Mouse (Mus musculus): ENCODE results near the gene Serpini2. TPM values are rescaled to one million over a fixed set of nuclear protein-coding genes. Genes with fewer than 3 reads are reported as not detected.
"Not testable (repeated sequence)": the region's sequence is repeated elsewhere in the genome, so short reads cannot be mapped to it uniquely, and the experiment has no call there.

The Serpini2 gene
- total RNA-seq (2021): not detected

DNA sequence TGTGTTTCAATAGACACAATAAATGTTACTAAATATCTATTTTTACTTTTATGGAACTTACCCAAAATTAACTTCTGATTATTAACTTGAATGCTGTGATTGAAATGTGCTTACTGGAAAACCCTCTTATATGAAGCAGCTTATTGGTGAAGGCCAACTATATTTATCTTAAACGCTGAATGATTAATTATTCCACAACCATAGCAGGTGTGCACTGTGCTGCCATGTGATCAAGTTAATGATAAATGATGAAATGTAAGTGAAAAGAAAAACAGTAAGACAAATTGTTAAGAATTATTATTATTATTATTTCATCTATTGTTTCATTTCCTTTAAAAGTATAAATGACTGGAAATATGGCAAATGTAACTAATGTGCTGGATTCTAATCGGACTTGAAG, at the start of gene Serpini2:
Serpini2 (minus strand) TSS at position 101 of the 400 bp plus-strand sequence.
- no peak for DNase-seq

DNA sequence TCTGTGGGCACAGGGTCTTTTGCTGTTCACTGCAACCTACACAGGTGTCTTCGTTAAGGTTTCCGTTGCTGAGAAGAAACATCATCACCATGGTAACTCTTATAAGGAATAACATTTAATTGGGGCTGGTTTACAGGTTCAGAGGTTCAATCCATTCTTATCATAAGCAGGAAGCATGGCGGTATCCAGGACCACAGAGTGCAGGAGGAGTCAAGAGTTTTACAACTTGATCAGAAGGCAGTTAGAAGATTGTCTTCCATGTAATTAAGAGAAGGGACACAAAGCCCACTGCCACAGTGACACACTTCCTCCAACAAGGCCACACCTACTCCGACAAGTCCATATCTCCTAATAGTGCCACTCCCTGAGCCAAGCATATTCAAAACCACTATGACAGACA, 39.0 kb upstream of the Serpini2 start:
- no peak for DNase-seq

DNA sequence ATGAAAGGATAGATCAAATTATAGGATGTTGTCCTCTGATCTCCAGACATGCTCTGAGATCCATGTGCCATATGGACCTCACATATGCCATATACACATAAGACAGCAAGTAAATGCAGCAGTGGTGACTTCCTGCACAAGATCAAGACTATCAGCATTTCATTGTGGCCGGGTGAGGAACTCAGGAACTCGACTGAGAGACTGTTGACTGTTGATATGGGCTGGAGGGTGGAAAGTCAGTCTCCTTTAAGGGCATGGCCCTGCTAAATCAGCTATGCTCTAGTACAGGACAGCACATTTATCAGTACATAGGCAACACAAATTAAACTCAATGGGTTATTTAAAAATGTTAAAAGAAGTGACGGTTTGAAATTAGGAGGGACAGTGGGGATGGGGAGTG, 38.4 kb upstream of the Serpini2 start:
- DNase-seq: no peak

DNA sequence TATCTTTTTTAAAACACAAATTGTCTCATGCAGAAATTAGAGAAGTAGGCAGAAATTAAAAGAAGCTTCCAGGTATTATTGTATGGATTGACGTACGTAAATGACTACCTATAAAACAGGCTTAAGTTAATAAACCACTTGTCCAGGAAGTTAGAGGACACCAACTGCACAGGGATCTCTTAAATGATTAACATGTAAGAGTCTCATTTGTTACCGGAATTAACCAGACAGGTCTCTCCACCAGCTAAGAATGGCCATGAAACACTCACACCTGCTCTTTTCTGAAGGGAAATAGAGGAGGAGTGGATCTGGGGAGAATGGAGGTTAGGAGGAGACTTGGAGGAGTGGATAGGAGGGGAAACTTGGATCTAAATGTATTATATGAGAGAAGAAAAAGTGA, 35.7 kb upstream of the Serpini2 start:
- no peak for DNase-seq

DNA sequence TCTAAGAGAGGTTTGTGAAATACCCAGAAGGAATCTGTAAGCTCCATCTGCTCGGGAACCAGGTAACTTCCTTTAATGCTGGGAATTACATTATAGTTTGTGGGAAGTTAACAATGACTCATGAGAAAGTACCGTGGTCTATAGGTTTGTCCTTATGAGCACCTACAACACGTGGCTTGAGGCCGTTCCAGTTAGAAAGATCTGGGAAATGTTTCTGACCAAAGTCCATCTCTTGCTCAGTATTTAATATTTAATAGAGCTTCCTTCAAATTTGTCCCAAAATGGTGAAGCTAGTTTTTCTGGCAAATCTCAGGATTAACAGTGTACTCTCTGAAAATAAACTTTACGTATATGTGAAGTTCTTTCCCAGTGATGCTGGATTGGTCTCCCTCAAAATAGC, 34.7 kb upstream of the Serpini2 start:
- DNase-seq: no peak

DNA sequence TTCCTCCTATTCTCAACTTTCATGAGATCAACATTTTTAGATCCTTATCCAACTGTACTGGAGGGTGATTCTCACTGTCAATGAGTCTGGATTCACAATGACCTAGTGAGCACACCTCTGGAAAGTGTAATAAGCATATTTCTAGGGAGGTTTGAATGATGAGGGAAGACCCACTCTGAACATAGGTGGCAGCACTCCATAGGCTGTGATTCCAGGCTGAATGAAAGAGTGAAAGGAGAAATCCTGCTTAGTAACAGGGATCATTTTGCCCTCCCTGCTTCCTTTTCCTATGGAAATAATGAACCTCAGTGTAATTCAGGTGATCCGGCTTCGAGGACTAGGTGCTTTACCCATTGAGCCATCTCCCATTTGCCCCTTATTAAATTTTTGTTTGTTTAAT, 31.2 kb upstream of the Serpini2 start:
- no peak for DNase-seq

DNA sequence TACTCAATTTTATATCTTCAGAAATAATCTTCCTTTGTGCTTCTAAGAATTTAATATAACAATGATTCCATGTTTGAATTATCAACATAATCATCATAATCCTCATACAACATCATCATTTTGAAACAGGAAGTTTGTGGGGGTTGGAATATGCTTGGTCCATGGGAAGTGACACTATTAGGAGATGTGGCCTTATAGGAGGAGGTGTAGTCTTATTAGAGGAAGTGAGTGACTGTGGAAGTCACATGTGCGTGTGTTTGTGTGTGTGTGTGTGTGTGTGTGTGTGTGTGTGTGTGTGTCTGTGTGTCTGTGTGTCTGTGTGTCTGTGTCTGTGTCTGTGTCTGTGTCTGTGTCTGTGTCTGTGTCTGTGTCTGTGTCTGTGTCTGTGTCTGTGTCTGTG, 29.6 kb upstream of the Serpini2 start:
- DNase-seq: not testable (repeated sequence)

DNA sequence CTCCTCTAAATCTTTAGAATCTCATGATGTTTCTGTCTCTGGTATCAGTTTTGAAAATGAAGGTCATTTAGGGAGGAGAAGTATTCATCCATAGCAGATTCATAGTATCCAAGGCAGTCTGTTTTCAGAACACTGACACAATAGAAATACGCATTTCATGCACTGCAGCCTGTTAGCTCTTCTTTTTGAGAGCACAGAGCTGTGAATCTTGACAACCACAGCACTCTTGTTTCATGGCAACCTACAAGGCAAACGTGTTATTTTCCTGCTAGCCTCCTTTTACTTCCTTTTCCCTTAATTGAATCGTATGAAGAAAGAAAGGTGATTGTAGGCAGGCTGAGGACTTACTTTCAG, 27.9 kb upstream of the Serpini2 start:
- no peak for DNase-seq

DNA sequence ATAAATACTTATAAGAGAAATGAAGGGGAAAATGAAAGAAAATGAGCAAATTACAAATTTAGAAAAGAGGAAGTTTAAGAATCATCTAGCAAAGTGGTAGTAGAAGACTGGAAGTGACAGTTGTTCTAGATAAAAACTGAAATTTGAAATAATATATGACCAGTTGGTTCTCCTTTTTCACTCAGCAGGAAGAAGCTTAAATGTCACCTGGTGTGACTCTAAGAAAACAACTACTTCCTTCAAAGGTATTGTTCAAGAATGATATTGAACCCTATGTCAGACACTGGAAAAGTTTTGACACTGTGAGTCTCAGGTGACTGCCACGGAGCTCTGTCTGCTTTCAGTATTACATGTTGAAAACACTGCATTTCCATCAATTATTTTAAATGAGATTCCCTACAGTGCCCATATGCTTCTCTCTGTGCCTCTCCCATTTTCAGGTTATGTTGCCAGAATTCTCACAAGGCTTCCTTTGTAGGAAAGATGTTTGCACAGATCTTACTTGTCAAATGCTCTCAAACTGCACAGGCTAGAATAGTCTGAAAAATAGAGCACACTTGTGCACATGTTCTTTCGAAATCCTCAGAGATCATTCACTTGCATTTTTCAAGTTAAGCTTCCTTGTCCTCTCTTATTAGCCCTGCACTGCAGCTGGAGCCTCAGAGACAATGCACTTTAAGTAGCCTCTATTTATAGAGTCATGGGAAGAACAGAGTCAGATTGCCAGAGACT, 27.3 kb upstream of the Serpini2 start:
- no peak for DNase-seq

DNA sequence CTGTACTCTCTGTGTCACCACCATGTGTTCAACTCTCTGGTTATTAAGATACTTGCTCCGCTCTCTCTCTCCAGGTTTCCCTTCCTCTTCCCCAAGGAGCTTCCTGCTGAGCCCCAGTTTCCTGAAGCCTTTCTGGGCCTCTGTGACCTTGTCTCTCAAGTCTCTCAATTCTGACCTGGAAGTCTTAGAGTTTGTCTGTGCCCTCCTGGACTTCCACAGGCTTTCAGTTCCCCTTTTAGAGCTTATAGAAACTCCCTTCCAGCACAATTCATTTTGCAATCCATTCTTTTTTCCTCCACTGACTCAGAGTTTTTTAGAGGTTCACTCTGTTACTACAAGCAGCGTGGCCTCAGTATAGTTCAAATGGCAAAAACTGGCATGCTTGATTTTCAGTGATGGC, 23.4 kb upstream of the Serpini2 start:
- no peak for DNase-seq

DNA sequence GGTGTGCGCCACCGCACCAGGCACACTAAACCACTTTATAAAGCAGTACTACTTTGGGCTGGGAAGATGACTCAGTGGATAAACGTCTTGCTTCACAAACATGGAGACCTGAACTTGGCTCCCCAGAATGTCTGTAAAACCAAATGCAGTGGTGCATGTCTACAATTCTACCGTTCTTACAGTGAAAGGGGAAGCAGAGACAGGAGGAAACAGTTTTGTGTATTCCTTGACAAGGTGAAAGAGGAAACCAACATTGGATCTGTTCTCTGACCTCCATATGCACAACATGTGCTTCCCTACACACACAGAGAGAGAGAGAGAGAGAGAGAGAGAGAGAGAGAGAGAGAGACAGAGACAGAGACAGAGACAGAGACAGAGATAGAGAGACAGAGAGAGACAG, 7.6 kb upstream of the Serpini2 start:
- no peak for DNase-seq

DNA sequence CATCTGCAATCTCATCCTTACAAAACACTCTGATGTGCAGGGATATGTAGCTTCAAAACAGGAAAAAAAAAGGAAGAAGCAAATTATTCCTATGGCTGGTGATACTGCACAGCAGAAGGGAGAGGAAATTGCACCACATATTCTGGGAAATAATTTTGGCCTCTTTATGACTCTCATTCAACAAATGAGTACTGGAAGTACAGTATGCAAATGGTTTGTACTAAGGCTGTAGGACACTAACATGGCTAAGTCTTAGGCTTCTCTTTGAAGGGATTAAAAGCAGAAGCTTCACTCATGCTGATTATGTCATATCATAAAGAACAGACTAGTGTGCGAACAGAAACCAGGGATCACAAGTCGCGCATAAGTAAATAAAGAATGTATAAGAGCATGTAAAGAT, 6.6 kb upstream of the Serpini2 start:
- no peak for DNase-seq

DNA sequence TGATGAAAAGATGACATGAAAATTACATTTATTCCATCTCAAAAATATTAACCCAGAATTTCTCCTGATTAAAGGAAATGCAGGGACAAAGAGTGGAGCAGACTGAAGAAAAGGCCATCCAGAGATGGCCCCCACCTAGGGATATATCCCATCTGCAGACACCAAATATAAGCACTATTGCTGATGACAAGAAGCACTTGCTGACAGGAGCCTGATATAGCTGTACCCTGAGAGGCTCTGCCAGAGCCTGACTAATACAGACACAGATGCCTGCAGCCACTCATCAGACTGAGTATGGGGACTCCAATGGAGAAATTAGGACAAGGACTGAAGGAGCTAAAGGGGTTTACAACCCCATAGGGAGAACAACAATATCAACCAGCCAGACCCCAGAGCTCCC, 5.2 kb upstream of the Serpini2 start:
- no peak for DNase-seq

DNA sequence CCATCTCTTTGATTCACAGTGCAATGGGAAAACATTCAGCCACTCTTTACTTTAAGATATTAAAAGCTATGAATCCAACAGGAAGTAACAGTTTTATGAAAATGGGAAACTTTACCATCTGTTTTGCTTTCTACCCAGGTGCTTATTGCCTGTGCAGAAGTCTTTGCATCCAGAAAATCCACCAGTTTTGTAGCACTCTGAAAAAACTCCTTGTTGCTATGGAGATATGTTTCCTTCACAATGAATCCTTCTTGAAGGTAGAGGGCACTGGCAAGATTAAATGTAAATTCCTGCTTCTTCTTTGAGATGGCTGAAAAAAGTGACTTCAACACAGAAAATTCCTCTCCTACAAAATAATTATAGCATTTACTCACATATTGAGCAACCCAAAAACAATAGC, 10.5 kb downstream of the Serpini2 start:
- no peak for DNase-seq

DNA sequence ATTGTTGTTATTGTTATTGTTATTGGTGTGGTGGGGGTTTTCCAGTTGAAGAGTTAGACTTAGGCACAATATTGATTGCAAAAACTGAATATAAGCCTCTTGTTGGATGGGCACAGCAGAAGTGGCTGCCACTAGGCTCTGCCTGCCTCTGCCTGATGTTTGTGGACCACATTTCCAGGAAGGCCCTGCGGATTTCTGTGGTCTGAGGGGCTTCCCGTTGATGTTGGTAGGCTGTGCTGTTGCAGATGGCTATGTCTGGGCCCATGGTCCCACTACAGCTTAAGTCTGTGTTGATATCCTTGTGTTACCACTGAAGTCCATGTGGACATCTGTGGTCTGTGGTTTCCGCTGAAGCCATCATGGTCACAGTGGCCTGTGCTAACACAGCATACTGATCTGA, 50.2 kb downstream of the Serpini2 start:
- no peak for DNase-seq

DNA sequence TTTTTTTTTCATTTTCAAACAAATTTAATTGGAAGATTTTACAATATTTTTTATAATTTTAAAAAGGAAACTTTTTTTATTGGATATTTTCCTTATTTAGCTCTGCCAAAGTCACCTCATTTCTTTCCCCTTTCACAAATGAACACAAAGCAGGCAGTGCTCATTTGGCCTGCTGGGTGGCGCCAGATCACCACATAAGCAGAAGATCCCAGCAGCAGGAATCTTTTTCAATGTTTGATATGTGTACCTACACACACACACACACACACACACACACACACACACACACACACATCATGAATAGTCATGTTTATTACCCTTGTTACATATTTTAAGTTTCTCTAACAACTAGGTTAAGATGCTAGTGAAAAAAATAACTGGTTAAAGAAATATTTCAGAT, 50.7 kb downstream of the Serpini2 start:
- peak; percentile 48 to 57 for DNase-seq

DNA sequence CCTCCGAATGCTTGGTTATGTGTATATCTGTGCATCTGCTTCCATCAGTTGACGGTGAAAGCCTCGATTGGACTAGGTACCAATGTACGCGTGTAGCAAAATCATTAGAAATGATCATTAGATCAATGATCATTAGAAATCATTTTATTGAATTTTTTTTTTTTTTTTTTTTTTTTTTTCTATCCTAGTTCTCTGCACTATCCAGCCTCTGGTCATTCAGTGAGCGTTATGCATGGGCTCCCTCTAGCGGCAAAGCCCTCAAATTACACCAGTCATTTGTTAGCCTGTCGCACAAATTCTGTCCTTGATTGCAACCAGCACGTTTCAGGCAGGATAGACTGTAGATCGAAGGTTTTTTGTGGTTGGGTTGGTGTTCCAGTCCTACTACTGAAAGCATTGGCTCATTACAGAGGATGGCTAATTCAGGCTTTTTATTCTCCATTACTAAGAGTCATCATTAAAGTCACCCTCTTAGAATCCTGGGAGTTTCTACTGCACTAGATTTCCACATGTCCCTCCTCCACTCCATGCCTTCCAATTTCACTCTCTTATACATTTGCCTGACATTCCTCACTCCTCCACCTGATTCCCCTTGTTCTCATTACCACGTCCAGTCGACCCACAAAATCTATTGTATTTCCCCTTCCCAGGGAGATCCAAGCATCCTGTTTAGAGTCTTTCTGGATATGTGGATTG, 66.9 kb downstream of the Serpini2 start:
- peak; percentile 12 to 17 for DNase-seq

Other genes starting within 250 kb of the Serpini2 start
- gene Zbbx, start 105.0 kb downstream of the Serpini2 start, total RNA-seq (2021): 1 to 10 TPM; 4.3 to 5.5 TPM
- gene Wdr49, start 212.1 kb upstream of the Serpini2 start, total RNA-seq (2021): under 1 TPM; 0.73 to 0.77 TPM